Mouse (Mus musculus) forebrain, embryonic 11.5 days (tissue): Measurements from ENCODE around the gene Zfp830. TPM values are rescaled to one million over a fixed set of nuclear protein-coding genes. Genes with fewer than 3 reads are reported as not detected.

Experiments used
- ATAC-seq: fragments of 200-750 bp; cut with Nextera tagmentation; replicated peaks from 2 replicates; pipeline ENCODE4 v1.8.0; 2017; ENCODE audit warnings: moderate TSS enrichment; ENCODE audit not compliant: low FRiP score
- DNase-seq: peaks from one replicate; pipeline ENCODE4 v3.0.0-alpha.2; 2017; ENCODE audit warnings: low spot score
- H3K27ac ChIP-seq: fragments of 300-500 bp; sonication (generic); 2 replicates; pipeline ENCODE4 v1.5.1; 2014; ENCODE audit warnings: low read depth, low read length
- H3K27me3 ChIP-seq: fragments of 300-500 bp; sonication (generic); 2 replicates; pipeline ENCODE4 v1.6.1; 2014; ENCODE audit warnings: mild to moderate bottlenecking, low read length, mixed read lengths; ENCODE audit not compliant: control insufficient read depth, insufficient read depth
- H3K36me3 ChIP-seq: fragments of 300-500 bp; sonication (generic); 2 replicates; pipeline ENCODE4 v1.6.1; 2014; ENCODE audit warnings: mild to moderate bottlenecking, low read length, moderate library complexity, mixed read lengths; ENCODE audit not compliant: control insufficient read depth, insufficient read depth
- H3K4me1 ChIP-seq: fragments of 300-500 bp; sonication (generic); replicated peaks from 2 replicates; pipeline ENCODE4 v1.6.1; 2014; ENCODE audit warnings: low read length, mixed read lengths; ENCODE audit not compliant: control insufficient read depth, insufficient read depth
- H3K4me2 ChIP-seq: fragments of 300-500 bp; sonication (generic); 2 replicates; pipeline ENCODE4 v1.6.1; 2014; ENCODE audit warnings: low read depth, mild to moderate bottlenecking, low read length, moderate library complexity, mixed read lengths; ENCODE audit not compliant: severe bottlenecking
- H3K4me3 ChIP-seq: fragments of 300-500 bp; sonication (generic); 2 replicates; pipeline ENCODE4 v1.5.1; 2014; ENCODE audit warnings: low read depth, low read length
- H3K9ac ChIP-seq: fragments of 300-500 bp; sonication (generic); 2 replicates; pipeline ENCODE4 v1.6.1; 2014; ENCODE audit warnings: low read length
- H3K9me3 ChIP-seq: fragments of 300-500 bp; sonication (generic); 2 replicates; pipeline ENCODE4 v1.6.1; 2016; ENCODE audit warnings: low read length, mixed read lengths; ENCODE audit not compliant: control insufficient read depth
- WGBS: fragments of 180-500 bp; shearing (Covaris S2); extraction: QIAGEN DNeasy Blood & Tissue Kit; methylation state at CpG from one replicate; pipeline ENCODE4 v1.1.7; 2014; 5-methylcytosine and 5-hydroxymethylcytosine counted together
- polyA plus RNA-seq: library from polyadenylated mRNA; unstranded; fragments of >200 nt; fragmentation: Nextera tagmentation; extraction: Ambion mirVana; gene quantifications from 2 replicates; pipeline ENCODE4 v1.2.1, GENCODE M21; 2014

Zfp830 gene
- polyA plus RNA-seq, 1 experiment from 2014 or later, result 38.6 TPM

GRCm38 (mm10) chr11:82755919-82756318 is 8.2 kb upstream of the Zfp830 start:
- DNase-seq (no peak), ATAC-seq (no peak)
- Histone ChIP-seq H3K4me2 (no peak overlapping the region), H3K4me3 (no peak overlapping the region), H3K9me3 (no peaks in the 10 kb centered on the region), H3K9ac (no peak overlapping the region), H3K36me3 (no peaks in the 10 kb centered on the region), H3K27me3 (no peaks in the 10 kb centered on the region), H3K27ac (no peak overlapping the region), H3K4me1 (no peaks in the 10 kb centered on the region)
- 92% methylated on average over 1 of the region's 1 CpGs for WGBS

- Histone ChIP-seq H3K4me1 (peaks cover 6% of the 10 kb centered on the region), H3K27me3 (no peaks in the 10 kb centered on the region), H3K27ac (no peak overlapping the region), H3K4me3 (no peak overlapping the region), H3K4me2 (no peak overlapping the region), H3K9ac (no peak overlapping the region), H3K36me3 (no peaks in the 10 kb centered on the region), H3K9me3 (no peaks in the 10 kb centered on the region)
- no peak for DNase-seq
- no peak for ATAC-seq
- 92% methylated on average over 6 of the region's 6 CpGs for WGBS
Measured at GRCm38 (mm10) chr11:82762286-82762829, 1.8 kb upstream of the Zfp830 start.

GRCm38 (mm10) chr11:82763261-82763660 is 884 bp upstream of the Zfp830 start:
- ATAC-seq, result no peak
- H3K9ac ChIP-seq, result peak overlapping the region; percentile 87
- peak overlapping the region; percentile 99 for H3K4me3 ChIP-seq
- H3K36me3 ChIP-seq, result no peaks in the 10 kb centered on the region
- 14% methylated on average over 4 of the region's 4 CpGs for WGBS
- peaks cover 6% of the 10 kb centered on the region for H3K4me1 ChIP-seq
- H3K4me2 ChIP-seq, result peak overlapping the region; percentile 71
- no peak for DNase-seq
- no peaks in the 10 kb centered on the region for H3K9me3 ChIP-seq
- H3K27ac ChIP-seq, result peak overlapping the region; percentile 82; the same call in 1 of the 2 replicates
- H3K27me3 ChIP-seq, result no peaks in the 10 kb centered on the region

GRCm38 (mm10) chr11:82764438-82764924 is 336 bp downstream of the Zfp830 start:
- ATAC-seq, result peak; percentile 64; the same call in 1 of the 2 replicates
- H3K4me3 ChIP-seq, result peak overlapping the region; percentile 99
- H3K9me3 ChIP-seq, result no peaks in the 10 kb centered on the region
- peak overlapping the region; percentile 87 for H3K4me2 ChIP-seq
- H3K9ac ChIP-seq, result peak overlapping the region; percentile 87
- DNase-seq, result no peak
- H3K36me3 ChIP-seq, result no peaks in the 10 kb centered on the region
- H3K27ac ChIP-seq, result no peak overlapping the region
- no peaks in the 10 kb centered on the region for H3K27me3 ChIP-seq
- under 1% methylated on average over 28 of the region's 28 CpGs for WGBS
- peaks cover 6% of the 10 kb centered on the region for H3K4me1 ChIP-seq

- Histone ChIP-seq H3K9ac (peak overlapping the region; percentile 97), H3K36me3 (no peaks in the 10 kb centered on the region; the same call in 1 of the 2 replicates), H3K27ac (no peak overlapping the region), H3K4me1 (peaks cover 5% of the 10 kb centered on the region; the same call in 1 of the 2 replicates), H3K9me3 (no peaks in the 10 kb centered on the region), H3K4me2 (peak overlapping the region; percentile 57), H3K4me3 (peak overlapping the region; percentile 93), H3K27me3 (no peaks in the 10 kb centered on the region)
- ATAC-seq (no peak), DNase-seq (no peak)
- 55% methylated on average over 5 of the region's 5 CpGs for WGBS
Measured at GRCm38 (mm10) chr11:82780134-82780533, 16.0 kb downstream of the Zfp830 start.

- DNase-seq (peak; percentile 96), ATAC-seq (peak; percentile 94)
- H3K4me3 ChIP-seq, result peak within 1 kb of the TSS; percentile 93
- H3K4me1 ChIP-seq, result peaks cover 5% of the 10 kb centered on the region; the same call in 1 of the 2 replicates
- H3K27ac ChIP-seq, result peak within 1 kb of the TSS; percentile 89
- H3K9me3 ChIP-seq, result no peaks in the 10 kb centered on the region
- under 1% methylated on average over 86 of the region's 90 CpGs for WGBS
- H3K9ac ChIP-seq, result peak within 1 kb of the TSS; percentile 97
- no peaks in the 10 kb centered on the region for H3K27me3 ChIP-seq
- no peaks in the 10 kb centered on the region; the same call in 1 of the 2 replicates for H3K36me3 ChIP-seq
- peak within 1 kb of the TSS; percentile 57 for H3K4me2 ChIP-seq
Measured at GRCm38 (mm10) chr11:82780983-82781903, 17.1 kb downstream of the Zfp830 start, which contains the start of gene Lig3. Gene Lig3 (plus strand): TSS chr11:82781108.

- H3K27me3 ChIP-seq, result no peaks in the 10 kb centered on the region
- peak overlapping the region; percentile 93 for H3K4me3 ChIP-seq
- no peak overlapping the region for H3K27ac ChIP-seq
- peak overlapping the region; percentile 97 for H3K9ac ChIP-seq
- H3K36me3 ChIP-seq, result no peaks in the 10 kb centered on the region; the same call in 1 of the 2 replicates
- H3K4me2 ChIP-seq, result peak overlapping the region; percentile 57
- no peak for DNase-seq
- 50% methylated on average over 6 of the region's 6 CpGs for WGBS
- H3K4me1 ChIP-seq, result peaks cover 5% of the 10 kb centered on the region; the same call in 1 of the 2 replicates
- H3K9me3 ChIP-seq, result no peaks in the 10 kb centered on the region
- ATAC-seq, result no peak
Measured at GRCm38 (mm10) chr11:82782197-82782596, 18.1 kb downstream of the Zfp830 start.

GRCm38 (mm10) chr11:82783453-82783852 is 19.3 kb downstream of the Zfp830 start:
- Histone ChIP-seq H3K36me3 (peaks cover 2% of the 10 kb centered on the region; the same call in 1 of the 2 replicates), H3K27ac (no peak overlapping the region), H3K4me1 (peaks cover 5% of the 10 kb centered on the region; the same call in 1 of the 2 replicates), H3K9me3 (no peaks in the 10 kb centered on the region), H3K4me2 (no peak overlapping the region), H3K9ac (no peak overlapping the region), H3K4me3 (no peak overlapping the region), H3K27me3 (no peaks in the 10 kb centered on the region)
- ATAC-seq (no peak), DNase-seq (no peak)
- WGBS, result 92% methylated on average over 11 of the region's 11 CpGs
